In genomic region chr6:117219911-117220481, GRCm38 (mm10) we compare ENCODE assay signal across 12 mouse cellular contexts. TPM values are rescaled to one million over a fixed set of nuclear protein-coding genes. Genes with fewer than 3 reads are reported as not detected.
DNase-seq lines count a peak whose midpoint lies in the region; ATAC-seq lines count a peak whose summit lies in the region.
"Had no signal": no experiment of that assay in that cellular context is flagged by ENCODE, and none has a peak within 500 bp of the region (broad histone marks: within the 10 kb centered on the region; RNA-seq: fewer than 3 reads in every experiment).

No protein-coding gene starts in this region.

- H3K36me3 ChIP-seq in kidney, embryonic 16.5 days (ENCODE audit: insufficient read depth, low read length): no peaks in the 10 kb centered on the region
- H3K36me3 ChIP-seq in kidney, embryonic 14.5 days (ENCODE audit: control insufficient read depth, insufficient read depth, low read length): no peaks in the 10 kb centered on the region
- no peaks in the 10 kb centered on the region for H3K36me3 ChIP-seq in embryonic facial prominence, embryonic 13.5 days
- H3K36me3 ChIP-seq: midbrain, embryonic 12.5 days had no signal

- H3K4me3 ChIP-seq in kidney, embryonic 16.5 days (ENCODE audit: low read length): no peak overlapping the region
- H3K4me3 ChIP-seq in kidney, embryonic 14.5 days (ENCODE audit: low read length): no peak overlapping the region
- no peak overlapping the region for H3K4me3 ChIP-seq in embryonic facial prominence, embryonic 13.5 days
- H3K4me3 ChIP-seq: left cerebral cortex, adult 2 months; midbrain, embryonic 12.5 days had no signal

- no peaks in the 10 kb centered on the region for H3K9me3 ChIP-seq in kidney, embryonic 16.5 days (ENCODE audit: low read length)
- no peaks in the 10 kb centered on the region for H3K9me3 ChIP-seq in kidney, embryonic 14.5 days (ENCODE audit: control insufficient read depth, low read length)
- no peaks in the 10 kb centered on the region for H3K9me3 ChIP-seq in embryonic facial prominence, embryonic 13.5 days
- H3K9me3 ChIP-seq: midbrain, embryonic 12.5 days had no signal

- no peak overlapping the region for H3K27ac ChIP-seq in kidney, embryonic 16.5 days (ENCODE audit: low read length)
- no peak overlapping the region for H3K27ac ChIP-seq in kidney, embryonic 14.5 days (ENCODE audit: low read depth, low read length)
- peak overlapping the region; percentile 12; the same call in 1 of the 2 replicates for H3K27ac ChIP-seq in embryonic facial prominence, embryonic 13.5 days
- H3K27ac ChIP-seq: left cerebral cortex, adult 2 months; midbrain, embryonic 12.5 days had no signal

- no peaks in the 10 kb centered on the region for H3K27me3 ChIP-seq in kidney, embryonic 16.5 days (ENCODE audit: insufficient read depth, low read length)
- H3K27me3 ChIP-seq in kidney, embryonic 14.5 days (ENCODE audit: control insufficient read depth, insufficient read depth, low read length): no peaks in the 10 kb centered on the region
- H3K27me3 ChIP-seq in embryonic facial prominence, embryonic 13.5 days: no peaks in the 10 kb centered on the region
- H3K27me3 ChIP-seq: midbrain, embryonic 12.5 days had no signal

- no peak overlapping the region for H3K4me2 ChIP-seq in kidney, embryonic 16.5 days (replicated peaks; ENCODE audit: low read depth, low read length)
- H3K4me2 ChIP-seq in kidney, embryonic 14.5 days (replicated peaks; ENCODE audit: low read depth, low read length): no peak overlapping the region
- H3K4me2 ChIP-seq in embryonic facial prominence, embryonic 13.5 days: no peak overlapping the region
- H3K4me2 ChIP-seq: midbrain, embryonic 12.5 days had no signal

- WGBS in kidney, embryonic 16.5 days: 69% methylated on average over 7 of the region's 7 CpGs
- 70% methylated on average over 7 of the region's 7 CpGs for WGBS in kidney, embryonic 14.5 days
- 79% methylated on average over 7 of the region's 7 CpGs for WGBS in embryonic facial prominence, embryonic 13.5 days

- H3K9ac ChIP-seq in kidney, embryonic 16.5 days (replicated peaks; ENCODE audit: low read length): no peak overlapping the region
- H3K9ac ChIP-seq in kidney, embryonic 14.5 days (ENCODE audit: low read depth, low read length): no peak overlapping the region
- no peak overlapping the region for H3K9ac ChIP-seq in embryonic facial prominence, embryonic 13.5 days
- H3K9ac ChIP-seq: midbrain, embryonic 12.5 days had no signal

- ATAC-seq in kidney, embryonic 16.5 days (ENCODE audit: low FRiP score, low TSS enrichment): 0 out of 2 replicates have a peak, but pooled peaks have one; percentile 42
- no peak for ATAC-seq in kidney, embryonic 14.5 days (ENCODE audit: low FRiP score, low TSS enrichment)
- ATAC-seq in embryonic facial prominence, embryonic 13.5 days (ENCODE audit: insufficient number of reproducible peaks, insufficient read depth, low FRiP score, low TSS enrichment, low read depth): no peak
- ATAC-seq: forebrain, embryonic 14.5 days; intestine, postnatal 0 days had no signal

- DNase-seq in brain, adult 2 months (ENCODE audit: low read depth, low spot score): peak; percentile 21
- peak; percentile 15 for DNase-seq in cerebellum, adult 9-10 months
- DNase-seq in layer of hippocampus, adult 9-10 months (ENCODE audit: low spot score): no peak
- DNase-seq in layer of hippocampus, adult 9-11 months: no peak
- DNase-seq: heart, postnatal 36 days had no signal

- H3K4me1 ChIP-seq in kidney, embryonic 16.5 days (ENCODE audit: insufficient read depth, low read length): peaks cover 13% of the 10 kb centered on the region
- peaks cover 3% of the 10 kb centered on the region; the same call in 1 of the 2 replicates for H3K4me1 ChIP-seq in kidney, embryonic 14.5 days (ENCODE audit: control insufficient read depth, insufficient read depth, low read length)
- peaks cover 26% of the 10 kb centered on the region for H3K4me1 ChIP-seq in embryonic facial prominence, embryonic 13.5 days
- H3K4me1 ChIP-seq: midbrain, embryonic 12.5 days had no signal

RNA-seq across cellular contexts. Expression of gene Cxcl12, which starts 51.7 kb away (rescaled TPM):
- polyA plus RNA-seq in kidney, embryonic 16.5 days (2015; fragmentation: Nextera tagmentation; extraction: Ambion mirVana): 152 and 162 TPM in 2 replicates
- 90.7 and 109 TPM in 2 replicates for polyA plus RNA-seq in kidney, embryonic 14.5 days (2014; fragmentation: Nextera tagmentation; extraction: Ambion mirVana)
- 206 and 279 TPM in 2 replicates for polyA plus RNA-seq in embryonic facial prominence, embryonic 13.5 days (2015; fragmentation: Nextera tagmentation; extraction: Ambion mirVana)

Comparison
In these comparisons a context has a peak if more than half of its experiments do, and no peak if none do; other contexts are left out.
1. DNase-seq: peak in brain, adult 2 months (single experiment) and cerebellum, adult 9-10 months (single experiment); none in layer of hippocampus, adult 9-10 months (single experiment) and layer of hippocampus, adult 9-11 months (single experiment).